Mouse (Mus musculus) erythroblast, adult 5-6 weeks (primary cell): ENCODE results near the gene Rad23b. TPM values are rescaled to one million over a fixed set of nuclear protein-coding genes. Genes with fewer than 3 reads are reported as not detected.
A peak's percentile ranks its signal among the peaks of the same experiment; 100 is the strongest.
"Not testable (repeated sequence)": the region's sequence is repeated elsewhere in the genome, so short reads cannot be mapped to it uniquely, and the experiment has no call there.

Experiments used
- ATAC-seq: replicated peaks from 2 replicates; pipeline ENCODE4 v1.8.0; 2016; ENCODE audit warnings: moderate number of reproducible peaks, mild to moderate bottlenecking, moderate TSS enrichment, inconsistent platforms; ENCODE audit not compliant: poor library complexity, low FRiP score, severe bottlenecking
- total RNA-seq, 2 experiments: library from RNA; stranded (forward) in 1 of 2; stranded (reverse) in 1 of 2; fragments of 150-400 nt in 1 of 2; fragments of 200-764, 138-1000 nt in 1 of 2; gene quantifications; 2 replicates each; pipeline versions ENCODE4 v1.2.3 to v1.2.4; 2015 to 2017; ENCODE audit warnings: low replicate concordance in 2 of 2

The Rad23b gene
- 29.4 and 32.2 TPM in 2 replicates for total RNA-seq (2015; ENCODE audit: low replicate concordance)
- total RNA-seq (2017; ENCODE audit: low replicate concordance), result 21.1 and 31.1 TPM in 2 replicates

DNA sequence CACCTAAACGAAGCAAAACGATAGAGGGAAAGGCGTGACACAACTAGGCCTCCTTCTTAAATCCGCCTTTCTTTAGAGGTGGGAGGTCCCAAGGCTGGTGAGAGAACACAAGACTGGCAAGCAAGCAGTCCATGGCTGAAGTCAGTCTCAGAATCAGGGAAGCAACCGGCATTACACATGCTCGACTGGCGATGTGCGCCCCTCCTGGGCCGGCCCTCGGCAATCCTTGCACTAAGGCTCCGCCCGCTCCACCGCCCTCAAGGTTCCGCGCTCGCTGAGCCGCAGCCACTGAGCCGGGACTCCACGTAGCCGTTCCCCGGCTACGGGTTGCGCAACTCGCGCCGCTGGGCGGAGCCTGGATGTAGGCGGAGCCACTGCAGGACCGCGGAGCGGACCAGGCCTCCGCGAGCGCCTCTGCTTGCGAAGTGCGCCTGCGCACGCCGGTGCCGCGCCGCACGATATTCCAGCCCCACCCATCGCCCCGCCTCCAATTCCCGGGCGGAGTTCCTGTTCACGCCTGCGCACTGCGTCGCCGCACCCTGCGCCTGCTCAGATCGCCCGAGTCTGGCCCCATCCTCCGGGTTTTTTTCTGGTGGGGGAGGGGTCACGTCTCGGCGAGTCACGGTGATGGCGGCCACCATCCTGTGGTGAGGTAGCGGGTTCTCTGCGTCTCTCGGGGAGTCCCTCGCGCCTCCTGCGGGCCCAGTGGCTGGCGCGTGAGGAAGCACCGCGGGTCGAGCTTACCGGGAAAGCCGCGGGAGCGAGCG is at the start of gene Rad23b:
Gene Rad23b, plus strand, starts transcription at position 592 of the 767 bp plus-strand sequence.
- ATAC-seq, result peak; percentile 95

- ATAC-seq, result no peak
These were observed 45.7 kb upstream of the Rad23b start for GRCm38 (mm10) chr4:55304121-55304520.

DNA sequence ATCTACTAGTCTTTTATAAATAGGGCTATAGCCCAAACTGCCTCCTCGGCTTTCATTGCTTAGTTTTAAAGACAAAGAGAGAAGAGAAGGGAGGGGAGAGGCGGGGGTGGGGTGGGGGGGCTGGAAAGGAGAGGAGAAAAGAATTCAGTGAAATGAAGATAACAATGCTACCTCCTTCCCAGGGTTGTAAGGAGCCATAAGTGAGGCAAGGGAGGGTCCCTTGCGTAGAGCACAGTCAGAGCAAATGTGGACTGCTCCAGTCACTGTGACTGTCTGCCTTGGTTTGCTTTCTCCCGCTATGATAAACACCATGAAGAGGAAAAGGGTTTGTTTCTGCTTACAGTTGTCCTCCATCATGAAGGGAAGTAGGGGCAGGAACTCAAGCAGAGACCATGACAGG is 43.2 kb upstream of the Rad23b start:
- ATAC-seq, result no peak

DNA sequence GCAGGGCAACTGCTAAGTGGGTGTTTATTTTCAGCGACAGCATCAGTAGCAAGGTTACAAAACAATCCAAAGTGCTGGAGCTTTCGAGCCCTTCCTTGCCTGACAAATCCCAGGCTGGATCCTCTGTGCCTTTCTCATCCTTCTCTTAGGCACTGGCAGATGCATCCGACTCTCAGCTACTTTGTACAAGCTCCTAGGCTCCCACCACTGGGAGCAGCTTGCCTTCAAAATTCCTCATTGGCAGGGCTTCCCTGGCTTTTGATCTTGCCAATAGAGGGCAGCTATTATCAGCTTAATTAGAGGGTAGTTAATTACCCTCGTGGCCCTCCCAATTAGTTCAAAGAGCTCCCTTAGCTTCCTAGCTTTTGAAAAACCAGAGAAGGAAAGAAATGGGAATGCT is 33.1 kb upstream of the Rad23b start:
- no peak for ATAC-seq

- ATAC-seq, result not testable (repeated sequence)
These were observed 31.5 kb upstream of the Rad23b start for GRCm38 (mm10) chr4:55318350-55318749.

DNA sequence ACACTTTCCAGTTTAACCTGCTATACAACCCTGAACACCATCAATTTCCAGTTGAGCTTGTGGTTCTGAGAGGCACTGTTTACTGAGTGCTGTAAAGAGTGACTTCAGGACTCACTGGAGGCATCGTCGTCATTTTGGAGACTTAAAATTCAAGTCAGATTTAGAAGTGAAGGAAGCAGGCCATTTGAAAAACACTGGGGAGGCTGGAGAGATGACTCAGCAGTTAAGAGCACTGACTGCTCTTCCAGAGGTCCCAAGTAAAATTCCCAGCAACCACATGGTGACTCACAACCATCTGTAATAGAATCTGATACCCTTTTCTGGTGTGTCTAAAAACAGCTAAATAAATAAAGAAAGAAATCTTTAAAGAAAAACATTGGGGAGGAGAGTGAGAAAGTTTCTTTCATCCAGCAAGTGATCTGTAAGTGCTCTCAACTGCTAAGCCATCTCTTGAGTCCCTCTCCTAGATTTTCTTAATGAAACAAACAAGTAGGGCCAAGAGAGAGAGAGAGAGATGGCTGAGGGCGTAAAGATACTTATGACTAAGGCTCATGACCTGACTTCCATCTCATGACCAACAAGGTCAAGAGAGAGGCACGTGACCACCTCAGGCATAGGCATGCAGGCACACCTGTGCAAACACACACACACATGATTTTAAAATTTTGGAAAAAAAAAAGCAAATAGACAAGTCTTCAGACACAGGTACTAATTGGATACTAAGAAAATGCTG is 23.9 kb upstream of the Rad23b start:
- ATAC-seq, result no peak

DNA sequence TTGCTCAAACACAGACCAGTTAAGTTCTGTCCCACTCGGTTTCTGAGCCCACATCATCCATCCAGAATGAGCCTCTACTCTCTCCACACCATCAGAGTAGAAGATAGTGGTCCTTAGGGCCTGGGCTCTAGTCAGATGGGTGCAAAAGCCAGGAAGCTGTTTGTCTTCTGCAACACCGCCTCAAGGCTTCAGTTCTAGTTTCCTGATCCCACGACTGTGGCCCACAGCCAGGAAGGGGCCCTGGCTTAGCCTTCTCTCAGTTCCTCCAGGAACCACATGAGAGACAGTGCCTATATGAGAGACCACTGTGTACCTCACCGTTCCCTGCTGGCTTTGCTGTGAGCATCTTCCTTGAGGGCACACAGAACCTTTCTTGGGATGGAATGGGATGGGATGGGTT is 22.3 kb upstream of the Rad23b start:
- ATAC-seq, result no peak

- ATAC-seq, result no peak
These were observed 21.4 kb upstream of the Rad23b start for GRCm38 (mm10) chr4:55328471-55328870.

GRCm38 (mm10) chr4:55328928-55329327 is 20.9 kb upstream of the Rad23b start:
- ATAC-seq, result not testable (repeated sequence)

DNA sequence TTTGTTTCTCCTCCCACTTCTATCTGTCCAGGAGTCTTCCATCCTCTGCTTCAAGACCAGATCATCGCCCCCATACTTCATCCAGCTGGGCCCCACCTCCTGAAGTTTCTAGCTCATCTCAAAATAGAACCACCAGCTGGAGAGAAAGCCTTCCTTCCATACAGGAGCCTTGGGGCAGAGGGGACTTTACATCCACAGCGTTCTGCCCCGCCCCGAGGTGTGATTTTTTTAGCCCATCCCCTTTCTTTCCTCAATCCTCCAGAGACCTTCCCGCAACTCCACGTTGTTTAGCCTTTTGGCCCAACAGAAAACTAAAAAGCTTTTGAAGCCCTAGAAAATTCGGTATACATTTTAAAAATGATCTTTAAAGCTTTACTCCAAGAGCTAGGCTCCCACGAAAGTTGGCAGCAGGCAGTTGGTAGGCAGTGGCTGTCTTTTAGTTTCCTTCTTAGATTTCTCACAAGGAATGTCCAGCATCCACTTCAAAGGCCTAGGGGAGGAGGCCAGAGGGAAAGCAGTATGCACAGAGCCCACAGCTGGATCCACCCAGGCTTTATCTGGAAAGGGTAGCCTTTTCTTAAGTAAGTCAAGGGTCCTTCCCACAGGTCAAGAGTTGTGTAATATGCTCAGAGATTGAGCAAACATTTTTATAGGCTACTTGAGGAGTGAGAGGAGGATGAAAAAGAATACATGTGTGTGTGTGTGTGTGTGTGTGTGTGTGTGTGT is 20.1 kb upstream of the Rad23b start:
- no peak for ATAC-seq

- no peak for ATAC-seq
These were observed 14.6 kb upstream of the Rad23b start for GRCm38 (mm10) chr4:55335030-55335770.

DNA sequence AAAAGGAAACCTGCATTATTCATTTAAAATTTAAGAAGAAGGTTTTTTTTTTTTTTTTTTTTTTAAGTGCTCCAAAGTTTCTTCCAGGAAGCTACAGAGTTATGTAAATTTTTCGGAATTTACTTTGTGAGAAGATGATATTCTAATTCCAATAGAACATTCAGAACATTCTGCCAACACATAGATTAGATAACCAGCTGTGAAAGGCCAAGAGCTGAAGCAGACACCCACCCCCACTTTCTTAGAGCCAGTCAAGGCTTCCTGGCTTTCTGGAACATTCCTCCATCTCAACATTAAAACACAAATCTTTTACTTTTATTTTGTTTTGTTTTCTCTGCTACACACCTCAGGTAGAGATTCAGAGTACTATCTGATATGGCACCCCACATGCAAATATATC is 10.9 kb upstream of the Rad23b start:
- ATAC-seq, result no peak

DNA sequence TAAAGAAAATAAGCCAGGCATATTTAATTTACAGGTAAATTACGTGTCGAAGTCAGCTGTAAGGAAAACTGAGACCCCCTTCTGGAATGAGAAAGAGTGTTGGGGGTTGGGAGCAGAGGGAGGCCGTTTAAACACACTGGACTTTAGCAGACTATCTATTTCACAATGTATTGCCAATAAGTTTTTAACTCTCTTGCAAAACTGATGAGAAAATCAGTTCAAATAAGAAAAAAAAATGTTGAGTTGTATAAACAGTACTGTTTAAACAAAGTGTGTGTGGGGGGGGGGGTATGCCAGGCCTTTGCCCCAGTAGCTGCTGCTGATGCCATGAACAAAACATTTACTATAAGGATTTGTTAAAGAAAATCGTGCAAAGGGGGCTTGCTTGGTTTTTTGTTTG is 10.5 kb upstream of the Rad23b start:
- no peak for ATAC-seq

DNA sequence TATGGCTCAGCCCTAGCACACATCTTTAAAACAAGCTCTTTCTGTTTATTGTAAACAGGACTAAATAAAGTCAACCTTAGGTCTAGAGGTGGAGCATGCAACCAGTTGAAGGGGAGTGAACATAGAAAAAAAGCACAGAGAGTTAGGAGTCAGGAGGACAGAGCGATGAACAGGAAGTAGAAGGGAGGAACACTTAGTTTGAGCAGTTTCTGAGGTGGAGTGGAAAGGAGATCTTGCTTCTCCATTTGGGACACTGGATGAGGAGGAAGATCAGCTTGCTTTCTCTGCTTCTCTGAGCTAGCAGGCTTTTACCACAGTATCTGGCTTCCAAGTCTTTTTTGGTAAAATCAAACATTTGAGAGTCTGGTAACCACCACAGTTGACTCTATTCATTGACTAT is 8.0 kb upstream of the Rad23b start:
- ATAC-seq, result no peak

DNA sequence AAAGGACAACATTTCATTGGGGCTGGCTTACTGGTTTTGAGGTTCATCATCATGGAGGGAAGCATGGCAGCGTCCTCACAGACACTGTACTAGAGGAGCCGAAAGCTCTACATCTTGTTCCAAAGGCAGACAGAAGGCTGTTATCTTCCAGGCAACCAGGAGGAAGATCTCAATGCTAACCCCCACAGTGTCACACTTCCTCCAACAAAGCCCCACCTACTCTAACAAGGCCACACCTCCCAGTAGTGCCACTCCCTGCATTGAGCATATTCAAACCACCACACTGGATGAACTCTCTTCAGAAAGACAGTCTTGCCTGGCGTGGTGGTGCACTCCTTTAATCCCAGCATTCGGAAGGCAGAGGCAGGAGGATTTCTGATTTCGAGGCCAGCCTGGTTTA is 7.2 kb upstream of the Rad23b start:
- peak; percentile 54; the same call in 1 of the 2 replicates for ATAC-seq

DNA sequence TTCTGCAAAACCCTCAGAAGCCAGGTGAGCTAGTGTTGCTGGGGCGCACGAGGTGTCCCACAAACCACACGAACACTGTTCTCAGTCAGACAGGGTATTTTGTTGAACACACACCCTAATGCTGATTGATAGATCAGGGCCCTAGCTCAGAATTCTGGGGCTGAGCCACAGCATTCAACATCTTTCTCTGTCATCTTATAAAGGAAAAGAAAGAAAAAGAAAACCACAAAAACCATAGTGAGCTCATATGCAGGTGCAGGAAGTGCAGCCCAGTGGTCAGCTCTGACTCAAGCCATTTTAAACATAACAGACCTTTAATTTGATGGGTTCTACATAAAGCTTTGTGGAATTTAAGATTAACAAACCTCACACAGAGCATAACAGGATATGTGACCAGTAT is 6.6 kb upstream of the Rad23b start:
- no peak for ATAC-seq

DNA sequence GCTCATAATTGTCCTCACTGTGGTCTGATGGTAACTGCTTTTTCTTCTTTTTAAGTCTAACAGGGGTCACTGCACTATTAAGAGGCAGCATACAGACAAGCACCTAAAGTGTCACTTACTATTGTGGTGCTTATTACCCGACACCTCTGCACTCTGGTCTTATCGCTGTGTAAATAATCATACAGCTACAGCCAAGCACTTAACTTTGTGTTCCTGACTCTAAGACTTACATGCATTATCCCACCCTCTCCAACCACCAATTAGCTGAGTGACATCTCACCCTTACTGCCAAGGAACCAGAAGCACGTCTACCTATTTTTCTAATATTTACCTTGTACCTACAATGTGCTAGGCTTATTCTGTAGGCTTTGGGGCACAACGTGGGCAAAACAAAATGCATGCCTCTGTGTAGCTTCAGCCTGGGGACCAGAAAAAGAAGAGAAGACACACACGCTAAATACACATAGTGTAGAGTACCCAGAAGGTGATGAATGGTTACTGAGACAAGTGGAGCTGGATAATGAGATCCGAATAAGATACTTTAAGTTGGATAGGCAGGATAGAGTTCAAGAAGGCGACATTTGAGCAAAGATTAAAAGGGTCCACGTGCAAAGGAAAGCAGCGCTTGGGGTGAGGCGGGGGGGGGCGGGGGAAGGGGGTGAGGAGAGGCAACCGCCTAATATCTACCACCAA is 938 bp upstream of the Rad23b start:
- no peak for ATAC-seq

- no peak for ATAC-seq
These were observed 532 bp downstream of the Rad23b start for GRCm38 (mm10) chr4:55350219-55350931.

DNA sequence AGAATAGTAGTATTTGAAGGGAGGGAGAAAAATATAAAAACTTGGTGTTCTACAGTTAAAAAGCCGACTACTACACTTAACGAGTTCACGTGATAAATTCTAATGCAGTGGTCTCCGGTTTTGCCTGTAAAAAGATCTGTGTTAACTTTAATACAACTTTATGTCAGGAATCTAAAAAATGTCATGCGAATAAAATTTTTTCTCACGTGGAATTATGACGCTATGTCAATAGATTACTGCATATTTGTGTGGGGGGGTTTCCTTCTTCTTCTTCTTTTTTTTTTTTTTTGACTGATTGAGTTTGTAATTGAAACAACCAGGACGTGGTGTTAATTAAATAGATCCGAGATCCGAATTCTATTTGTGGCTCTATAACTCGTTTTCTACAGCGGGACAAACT is 1.2 kb downstream of the Rad23b start:
- ATAC-seq, result no peak
